Mouse (Mus musculus) large intestine, adult 2 months (tissue): ENCODE data around the gene Gm20517. TPM values are rescaled to one million over a fixed set of nuclear protein-coding genes. Genes with fewer than 3 reads are reported as not detected.
"Not testable (repeated sequence)": the region's sequence is repeated elsewhere in the genome, so short reads cannot be mapped to it uniquely, and the experiment has no call there.

Experiments
- DNase-seq: peaks from one replicate; pipeline ENCODE4 v3.0.0-alpha.2; 2012; ENCODE audit warnings: low read depth, low spot score
- WGBS: fragments of 180-500 bp; shearing (Covaris S2); methylation state at CpG from one replicate; pipeline ENCODE4 v1.1.7; 2018; 5-methylcytosine and 5-hydroxymethylcytosine counted together
- polyA plus RNA-seq: library from polyadenylated mRNA; depleted of rRNA; stranded (reverse); fragments of >200 nt; gene quantifications from 2 replicates; pipeline ENCODE4 v1.2.3, GENCODE M21; 2012

Gm20517 gene
- polyA plus RNA-seq, 1 experiment: 0.17 TPM

DNA sequence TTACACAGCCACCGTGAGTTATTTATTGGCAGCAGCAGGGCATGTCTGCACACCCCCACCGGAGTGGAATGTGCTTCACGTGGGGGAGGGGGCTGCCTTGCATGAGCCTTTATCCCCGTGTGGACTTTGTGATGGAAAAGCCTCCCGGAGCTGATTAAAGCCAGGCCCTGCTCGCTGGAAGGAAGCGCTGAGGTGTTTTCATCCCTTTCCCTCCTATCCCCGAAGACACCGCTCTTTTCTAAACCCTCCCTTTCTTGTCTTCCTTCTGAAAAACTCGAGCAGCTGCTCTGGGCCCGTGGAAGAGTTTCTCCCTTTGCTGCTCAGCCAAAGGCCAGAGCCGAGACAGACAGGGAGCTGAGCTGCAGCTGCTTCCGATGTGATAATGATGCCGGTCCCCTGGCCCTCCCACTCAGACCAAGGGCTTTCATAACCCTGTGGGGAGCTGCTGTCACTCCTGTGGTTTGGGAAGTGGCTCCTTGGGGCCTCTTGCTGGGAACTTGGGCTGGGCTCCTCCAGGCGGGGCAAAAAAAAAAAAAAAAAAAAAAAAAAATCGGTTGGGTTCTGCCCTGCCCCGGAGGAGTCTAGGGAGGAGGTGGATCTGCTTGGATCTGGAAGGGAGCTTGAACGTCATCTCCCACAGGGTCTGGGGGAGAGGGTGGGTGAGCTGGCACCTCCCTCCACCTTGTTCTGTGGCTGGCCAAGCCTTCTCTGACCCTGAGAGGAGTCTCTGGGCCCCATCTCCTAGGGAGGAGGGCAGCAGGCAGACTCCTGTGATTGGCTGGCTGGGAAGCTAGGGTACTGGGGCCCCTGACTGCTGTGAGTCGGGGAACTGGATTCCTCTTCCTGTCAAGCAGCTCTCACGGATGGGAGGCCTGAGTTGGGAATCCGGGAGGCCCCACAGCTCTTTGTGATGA, 15.9 kb upstream of the Gm20517 start:
- WGBS: 25% methylated on average over 21 of the region's 21 CpGs
- DNase-seq: no peak

DNA sequence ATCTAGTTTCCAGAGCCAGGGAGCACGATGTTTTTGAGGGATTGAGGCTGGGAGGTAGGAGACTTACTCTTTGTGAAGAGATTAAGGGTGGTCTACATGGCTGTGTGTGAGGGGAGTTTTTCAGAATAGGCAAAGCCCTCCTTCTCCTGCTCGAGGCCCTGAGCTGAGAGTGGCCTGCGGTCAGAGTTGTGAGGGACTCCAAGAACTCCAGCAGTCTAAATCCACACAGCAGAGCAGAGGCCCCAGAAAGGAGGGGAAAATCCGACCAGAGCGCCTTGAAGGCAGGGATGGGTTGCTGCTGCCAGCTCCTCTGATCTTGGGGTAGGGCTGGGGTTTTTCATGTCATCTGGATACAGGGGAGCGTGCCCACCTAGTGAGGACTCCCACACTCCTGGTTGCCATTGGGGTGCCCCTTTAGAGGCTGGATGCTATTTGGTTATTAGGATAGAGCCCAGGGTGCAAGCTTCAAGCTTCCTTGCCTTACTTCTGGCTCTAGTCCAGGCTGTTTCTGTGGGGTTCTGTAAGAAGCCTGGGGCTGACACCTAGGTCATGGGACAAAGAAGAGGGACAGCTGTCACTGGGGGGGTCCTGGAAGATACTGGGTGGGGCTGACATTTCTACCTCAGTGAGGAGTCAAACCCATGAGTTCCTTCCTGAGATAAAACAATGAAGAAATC, 15.1 kb upstream of the Gm20517 start:
- 68% methylated on average over 6 of the region's 6 CpGs for WGBS
- DNase-seq: no peak

DNA sequence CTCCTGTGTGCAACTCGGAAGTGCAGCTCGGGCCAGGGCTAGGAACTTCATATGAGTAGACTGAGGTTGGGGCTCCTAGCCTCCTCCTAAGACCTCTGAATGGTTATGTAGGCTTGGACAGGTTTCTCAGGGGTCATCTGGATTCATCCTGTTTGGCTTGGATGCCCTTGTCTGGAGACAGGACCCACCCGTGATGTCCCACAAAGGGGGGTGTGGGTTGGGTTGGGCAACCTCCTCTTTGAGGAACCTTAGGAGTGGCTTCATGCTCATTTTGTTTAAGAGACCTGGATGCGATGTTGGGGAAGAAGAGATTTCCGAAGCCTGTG, 14.6 kb upstream of the Gm20517 start:
- WGBS: 68% methylated on average over 5 of the region's 5 CpGs
- no peak for DNase-seq

DNA sequence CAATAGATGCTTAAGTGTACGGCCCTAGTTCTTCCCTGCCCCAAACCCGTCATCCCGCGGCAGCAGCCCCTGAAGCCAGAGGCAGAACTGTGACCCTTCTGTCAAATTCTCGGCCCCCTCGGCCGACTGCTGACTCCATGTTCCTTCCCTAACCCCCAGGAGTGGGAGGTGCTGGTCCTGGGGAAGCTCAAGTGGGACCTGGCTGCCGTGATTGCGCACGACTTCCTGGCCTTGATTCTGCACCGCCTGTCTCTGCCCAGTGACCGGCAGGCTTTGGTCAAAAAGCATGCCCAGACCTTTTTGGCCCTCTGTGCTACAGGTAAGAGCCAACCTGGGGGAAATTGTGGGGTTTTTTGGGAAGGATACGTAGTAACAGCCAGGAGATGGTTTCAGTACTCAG, 14.1 kb upstream of the Gm20517 start:
- no peak for DNase-seq
- 76% methylated on average over 13 of the region's 13 CpGs for WGBS

DNA sequence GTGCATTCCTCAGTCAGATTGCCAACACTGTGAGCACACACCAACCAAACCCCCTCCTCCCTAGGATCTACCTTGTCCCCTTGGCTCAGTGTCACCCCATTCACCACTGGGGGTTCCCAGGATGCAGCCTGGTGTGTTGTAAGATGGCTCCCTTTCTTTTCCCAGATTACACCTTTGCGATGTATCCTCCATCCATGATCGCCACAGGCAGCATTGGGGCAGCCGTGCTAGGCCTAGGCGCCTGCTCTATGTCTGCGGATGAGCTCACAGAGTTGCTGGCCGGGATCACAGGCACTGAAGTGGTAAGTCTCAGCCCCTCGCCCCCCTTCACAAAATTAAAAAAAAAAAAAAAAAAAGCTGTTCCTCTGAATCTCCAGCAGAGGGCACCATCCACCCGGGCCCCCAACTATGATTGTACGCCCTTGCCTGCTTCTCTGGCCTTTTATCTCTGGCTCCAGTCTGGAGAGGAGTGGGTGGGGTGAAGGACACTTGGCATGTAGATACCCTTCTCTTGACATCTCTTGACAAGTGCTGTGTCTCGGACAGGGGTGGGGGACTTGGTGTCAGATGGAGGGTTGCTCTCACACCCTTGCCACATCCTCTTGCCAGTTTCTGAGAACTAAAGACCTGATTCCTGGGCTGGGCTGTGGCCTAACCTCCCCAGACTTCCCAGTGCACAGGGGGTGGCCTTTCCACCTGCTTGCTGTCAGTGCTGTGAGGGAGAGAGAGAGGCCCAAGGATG, 13.4 kb upstream of the Gm20517 start:
- 32% methylated on average over 10 of the region's 10 CpGs for WGBS

DNA sequence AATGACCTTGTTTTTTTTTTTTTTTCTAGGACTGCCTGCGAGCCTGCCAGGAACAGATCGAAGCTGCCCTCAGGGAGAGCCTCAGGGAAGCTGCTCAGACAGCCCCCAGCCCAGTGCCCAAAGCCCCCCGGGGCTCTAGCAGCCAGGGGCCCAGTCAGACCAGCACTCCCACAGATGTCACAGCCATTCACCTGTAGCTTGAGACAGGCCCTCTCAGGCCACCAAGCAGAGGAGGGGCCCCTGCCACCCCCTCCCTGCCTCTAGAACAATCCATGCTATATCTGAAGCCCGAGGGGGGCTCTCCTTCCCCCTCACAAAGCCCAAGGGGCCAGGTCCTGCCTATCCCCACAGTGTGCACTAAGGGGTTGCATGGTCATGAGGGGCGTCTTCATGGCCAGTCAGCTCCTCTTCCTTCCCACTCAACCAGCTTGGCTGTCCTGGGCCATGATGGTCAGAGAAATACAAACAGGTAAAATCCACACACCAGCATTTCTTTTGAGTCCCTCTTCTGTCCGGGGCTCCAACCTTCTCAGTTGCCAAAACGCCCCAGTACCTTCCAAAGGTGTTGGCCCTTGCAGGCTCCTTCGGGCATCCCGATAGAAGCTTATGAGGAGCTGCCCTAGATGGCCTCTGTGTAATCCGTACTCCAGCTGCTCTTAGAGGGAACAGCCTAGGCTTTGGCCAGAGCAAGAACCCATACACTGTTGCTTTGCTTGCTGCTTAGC, 12.6 kb upstream of the Gm20517 start:
- DNase-seq: not testable (repeated sequence)
- WGBS: 82% methylated on average over 10 of the region's 10 CpGs

More for the DNA sequence above, 13.4 kb upstream of the Gm20517 start:
- no peak for DNase-seq

DNA sequence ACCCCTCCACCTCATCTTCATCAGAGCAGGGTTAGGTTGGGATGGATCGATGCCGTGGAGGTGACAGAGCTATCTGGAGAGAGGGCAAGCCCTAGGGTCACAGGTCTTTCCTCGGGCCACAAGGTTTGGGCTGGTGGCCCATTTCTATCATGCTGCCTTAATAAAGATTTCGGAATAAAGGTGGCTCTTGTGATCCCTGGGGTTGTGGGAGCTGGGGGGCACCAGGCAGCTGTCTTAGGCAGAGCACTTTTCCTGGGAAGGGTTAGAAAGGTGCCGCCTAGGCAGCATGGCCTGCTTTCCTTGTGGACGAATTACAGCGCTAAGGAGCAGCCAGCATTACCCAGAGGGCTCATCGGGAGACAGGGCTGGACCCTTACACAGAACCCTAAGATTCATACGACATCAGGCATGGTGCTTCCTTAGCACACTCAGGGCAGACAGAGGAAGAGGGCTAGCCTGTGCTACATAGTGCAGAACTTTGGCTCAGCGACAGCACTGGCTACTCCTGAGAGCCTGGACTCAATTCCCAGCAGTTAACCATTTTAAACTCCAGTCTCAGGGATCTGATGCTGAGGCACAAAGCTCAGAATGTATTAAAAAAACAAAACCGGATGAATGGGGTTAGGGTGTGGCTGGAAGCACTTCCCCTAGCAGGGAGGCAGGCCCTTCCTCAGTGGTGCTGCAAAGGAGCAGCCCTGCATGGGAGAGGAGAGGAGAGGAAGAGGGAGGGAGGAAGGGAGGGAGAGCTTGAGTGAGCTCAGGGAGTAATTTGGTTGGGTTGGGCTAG, 11.7 kb upstream of the Gm20517 start:
- DNase-seq: no peak
- 68% methylated on average over 11 of the region's 11 CpGs for WGBS

DNA sequence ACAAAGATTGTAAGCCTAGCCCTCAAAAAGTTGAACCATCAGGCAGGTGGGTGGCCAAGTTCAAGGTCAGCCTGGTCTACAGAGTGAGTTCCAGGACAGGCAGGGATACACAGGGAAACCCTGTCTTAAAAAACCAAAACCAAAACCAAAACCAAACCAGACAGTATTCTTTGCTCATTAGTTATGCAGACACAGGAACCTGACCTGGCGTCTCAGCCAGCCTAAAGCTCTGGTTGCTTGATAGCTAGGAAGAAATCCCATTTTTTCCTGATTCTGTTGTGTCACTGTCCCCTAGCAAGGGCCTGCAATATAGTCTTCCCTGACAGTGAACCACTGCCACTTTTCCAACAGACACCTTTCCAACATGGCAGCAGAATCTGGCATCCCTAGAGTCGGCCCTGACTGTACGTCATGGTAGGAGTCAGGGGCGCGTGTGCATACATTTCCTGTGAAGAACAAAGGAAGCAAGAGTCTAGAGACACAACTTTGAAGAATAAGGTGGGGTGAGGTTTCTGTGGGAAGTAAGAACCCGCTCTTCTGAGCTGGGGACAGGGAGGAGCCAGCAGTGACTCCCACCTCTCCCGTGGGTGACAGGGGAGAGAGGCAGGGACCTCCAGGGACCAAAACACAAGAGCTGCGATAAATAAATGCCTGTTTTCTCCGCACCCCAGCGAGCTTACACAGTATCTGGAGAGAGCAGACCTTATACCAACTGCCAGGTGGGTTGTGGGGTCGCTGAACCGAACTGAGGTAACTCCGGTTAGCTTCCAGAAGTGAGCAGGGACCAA, 10.6 kb upstream of the Gm20517 start:
- DNase-seq: no peak
- WGBS: 79% methylated on average over 13 of the region's 13 CpGs

DNA sequence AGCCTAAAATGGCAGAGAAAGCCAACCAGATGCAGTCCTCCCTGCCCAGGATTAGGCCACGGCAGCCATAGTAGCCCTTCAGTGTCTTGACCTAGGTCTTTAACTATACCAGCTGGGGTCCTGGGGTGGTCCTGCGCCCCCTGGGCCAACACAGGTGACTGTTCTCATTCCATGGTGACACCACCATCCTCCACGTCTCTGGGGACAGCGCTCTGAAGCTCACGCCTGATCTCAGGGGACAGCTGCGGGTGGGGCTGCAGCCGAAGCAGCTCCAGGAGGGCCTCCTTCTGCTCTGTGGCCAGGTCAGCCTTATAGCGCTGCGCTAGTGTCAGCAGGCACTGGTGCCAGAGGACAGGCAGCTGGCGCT, 10.0 kb upstream of the Gm20517 start:
- WGBS: 90% methylated on average over 10 of the region's 10 CpGs

DNA sequence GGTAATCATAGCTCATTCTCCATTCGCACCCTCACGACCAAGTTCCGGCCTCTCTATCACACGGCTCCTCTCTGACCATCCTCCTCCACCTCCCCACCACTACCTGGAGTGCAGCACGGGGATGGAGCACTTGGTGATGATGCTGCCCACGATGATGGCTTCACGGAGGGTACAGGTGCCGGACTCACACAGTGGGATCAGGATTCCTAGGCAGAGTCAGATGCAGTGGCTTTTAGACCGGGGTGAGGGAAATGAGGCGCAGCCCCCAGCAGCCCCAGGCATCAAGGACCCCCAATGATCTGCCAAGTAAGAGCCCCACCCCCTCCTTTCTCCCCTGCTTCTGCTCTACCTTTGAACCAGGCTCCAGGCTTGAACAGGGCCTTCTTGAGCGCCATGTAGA, 9.1 kb upstream of the Gm20517 start:
- no peak for DNase-seq
- WGBS: 92% methylated on average over 11 of the region's 11 CpGs

More for the DNA sequence above, 10.0 kb upstream of the Gm20517 start:
- no peak for DNase-seq

DNA sequence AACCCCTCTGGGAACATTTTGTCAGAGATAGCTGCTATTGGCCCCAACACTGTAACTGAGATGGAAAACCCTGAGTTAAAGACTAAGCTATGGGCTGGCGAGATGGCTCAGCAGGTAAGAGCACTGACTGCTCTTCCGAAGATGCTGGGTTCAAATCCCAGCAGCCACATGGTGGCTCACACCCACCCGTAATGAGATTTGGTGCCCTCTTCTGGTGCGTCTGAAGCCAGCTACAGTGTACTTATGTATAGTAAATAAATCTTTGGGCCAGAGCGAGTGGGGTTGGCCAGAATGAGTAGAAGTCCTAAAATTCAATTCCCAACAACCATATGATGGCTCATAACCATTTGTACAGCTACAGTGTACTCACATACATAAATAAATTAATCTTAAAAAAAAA, 5.2 kb upstream of the Gm20517 start:
- 62% methylated on average over 5 of the region's 5 CpGs for WGBS
- DNase-seq: no peak

DNA sequence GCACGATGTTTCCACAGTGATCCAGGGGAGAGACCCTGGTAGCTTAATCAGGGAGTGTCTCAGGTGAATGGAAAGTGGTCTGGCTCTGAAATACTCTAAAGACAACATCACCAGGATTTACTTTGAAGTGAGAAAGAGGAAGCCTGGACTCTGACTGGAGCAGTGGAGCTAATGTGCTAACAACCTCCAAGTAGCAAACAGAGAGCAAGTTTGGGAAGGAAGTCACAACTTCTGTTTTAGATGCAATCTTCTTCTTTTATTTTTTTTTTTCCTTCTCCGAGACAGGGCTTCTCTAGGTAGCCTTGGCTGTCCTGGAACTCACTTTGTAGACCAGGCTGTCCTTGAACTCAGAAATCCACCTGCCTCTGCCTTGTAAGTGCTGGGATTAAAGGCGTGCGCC, 2.2 kb upstream of the Gm20517 start:
- WGBS: 93% methylated on average over 4 of the region's 4 CpGs

DNA sequence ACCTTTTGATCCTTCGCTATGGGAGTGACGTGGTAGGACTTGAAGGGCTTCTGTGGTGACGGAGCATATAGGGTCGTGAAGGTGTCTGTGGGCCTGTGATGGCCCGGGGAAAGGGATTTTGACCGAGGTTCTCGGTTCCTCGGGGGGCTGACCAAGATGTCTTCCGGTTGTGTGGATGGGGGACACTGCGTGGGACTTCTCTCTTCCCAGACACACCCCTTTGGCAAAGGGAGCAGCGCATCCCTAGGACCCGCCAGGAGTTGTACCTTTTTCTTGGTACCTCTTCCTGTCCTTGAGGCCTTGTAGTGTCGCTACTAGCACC, 233 bp downstream of the Gm20517 start:
- under 1% methylated on average over 13 of the region's 13 CpGs for WGBS
- DNase-seq: no peak

More for the DNA sequence above, 2.2 kb upstream of the Gm20517 start:
- no peak for DNase-seq

DNA sequence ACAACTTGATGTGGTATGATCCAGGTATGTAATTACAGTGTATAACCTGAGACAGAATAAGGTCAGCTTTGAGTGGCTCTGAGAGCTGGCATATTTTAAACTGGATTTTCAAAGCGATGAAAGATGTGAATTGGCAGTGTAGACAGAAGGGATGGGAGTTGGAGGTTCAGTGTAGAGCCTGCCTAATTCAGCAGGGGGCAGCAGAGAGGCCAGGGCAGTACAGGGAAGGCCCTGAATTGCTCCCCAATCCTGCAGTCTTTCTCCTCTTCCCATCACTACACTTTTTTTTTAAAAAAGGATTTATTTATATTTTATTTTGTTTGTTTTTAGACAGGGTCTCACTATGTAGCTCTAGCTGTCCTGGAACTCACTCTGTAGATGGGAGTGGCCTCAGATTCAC, 2.6 kb downstream of the Gm20517 start:
- WGBS: 71% methylated on average over 1 of the region's 1 CpGs
- no peak for DNase-seq

DNA sequence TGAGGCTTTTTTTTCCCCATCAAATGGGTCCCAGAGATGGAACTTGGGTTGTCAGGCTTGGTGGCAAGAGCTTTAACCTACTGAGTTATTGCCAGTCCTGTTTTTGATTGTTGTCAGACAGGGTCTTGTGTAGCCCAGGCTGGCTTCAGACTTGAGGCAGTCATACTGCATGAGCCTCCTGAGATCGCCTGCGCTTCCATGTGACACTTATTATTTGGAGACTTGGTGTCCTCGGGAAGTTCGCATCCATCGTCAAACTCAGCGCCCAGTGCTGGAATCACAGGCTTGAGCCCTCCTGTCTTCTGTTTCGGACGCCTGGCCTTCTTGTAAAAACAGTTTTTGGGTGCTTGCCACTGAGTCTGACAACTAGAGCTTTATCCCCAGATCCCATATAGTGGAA, 4.7 kb downstream of the Gm20517 start:
- DNase-seq: no peak
- WGBS: 88% methylated on average over 8 of the region's 8 CpGs

DNA sequence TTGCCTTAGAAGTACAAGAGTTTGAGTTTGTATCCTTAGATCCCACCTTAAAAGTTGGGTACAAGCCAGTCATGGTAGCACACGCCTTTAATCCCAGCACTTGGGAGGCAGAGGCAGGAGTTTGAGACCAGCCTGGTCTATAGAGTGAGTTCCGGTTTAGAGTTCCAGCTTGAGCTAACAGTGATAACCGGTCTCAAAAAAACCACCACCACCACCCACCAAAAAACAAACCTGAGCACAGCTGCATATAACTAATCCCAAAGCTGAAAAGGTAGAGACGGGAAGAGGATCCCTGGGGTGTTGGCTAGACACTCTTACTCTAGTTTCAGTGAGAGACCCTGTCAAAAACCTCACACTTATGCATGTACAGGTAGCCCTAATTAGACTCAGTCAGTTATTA, 5.3 kb downstream of the Gm20517 start:
- 93% methylated on average over 4 of the region's 4 CpGs for WGBS
- no peak for DNase-seq

DNA sequence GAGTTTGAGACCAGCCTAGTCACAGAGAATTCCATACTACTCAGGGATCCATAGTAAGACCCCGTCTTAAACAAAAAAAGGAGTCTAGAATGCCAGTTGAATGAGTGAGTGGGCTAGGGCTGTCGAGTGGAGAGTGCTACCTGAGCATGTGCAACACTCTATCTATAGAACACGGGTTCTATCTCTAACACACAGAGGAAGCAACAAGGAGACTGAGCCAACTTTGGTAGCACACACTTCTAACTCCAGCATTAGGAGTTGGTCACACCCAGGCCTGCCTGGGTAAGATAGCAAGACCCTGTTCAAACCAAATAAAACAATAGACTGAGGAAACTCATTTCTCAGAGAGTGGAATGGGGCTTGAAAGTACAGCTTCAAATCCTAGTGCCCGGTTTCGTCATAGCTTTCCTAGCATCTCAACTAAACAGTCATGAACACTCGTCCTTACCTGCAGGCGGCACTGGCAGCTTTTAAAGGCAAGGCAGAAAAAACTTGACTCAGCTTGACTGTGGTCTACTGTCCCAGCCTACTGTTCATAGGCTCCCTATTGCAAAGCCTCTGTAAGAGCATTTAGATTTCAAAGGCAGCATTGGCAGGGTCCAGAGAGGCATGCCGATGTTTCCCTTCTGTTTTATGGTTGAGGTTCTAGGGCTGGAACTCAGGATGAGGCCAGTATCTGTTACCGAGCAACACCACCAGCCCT, 6.4 kb downstream of the Gm20517 start:
- 89% methylated on average over 9 of the region's 9 CpGs for WGBS
- DNase-seq: no peak
